Mouse (Mus musculus): Measurements from ENCODE around the gene Gm21904.
"Not testable (repeated sequence)": the region's sequence is repeated elsewhere in the genome, so short reads cannot be mapped to it uniquely, and the experiment has no call there.

Gm21904 gene

GRCm38 (mm10) chrY:17846166-17846565 is at the start of gene Gm21904:
TSS of gene Gm21904 (minus strand) at chrY:17846266.
- not testable (repeated sequence) for DNase-seq (ENCODE audit: extremely low spot score, low spot score)

GRCm38 (mm10) chrY:17874441-17874840 is 28.4 kb upstream of the Gm21904 start, which contains the start of the genes Gm20772 and Gm20831:
TSS of gene Gm20772 (plus strand) at chrY:17874741.
TSS of gene Gm20831 (plus strand) at chrY:17874741.
- not testable (repeated sequence) for DNase-seq (ENCODE audit: extremely low spot score, low spot score)
